Mouse (Mus musculus) adrenal gland, postnatal 36 days (tissue): ENCODE measurements around the gene Tmcc3. TPM values are rescaled to one million over a fixed set of nuclear protein-coding genes. Genes with fewer than 3 reads are reported as not detected.

Experiments used
- DNase-seq, 2 experiments: peaks; one replicate each; pipeline ENCODE4 v3.0.0; 2021; ENCODE audit warnings: mixed read lengths in 1 of 2
- total RNA-seq, 2 experiments: library from RNA; stranded (reverse); gene quantifications; 2 replicates each; pipeline ENCODE4 v1.2.3; 2021

The Tmcc3 gene
- total RNA-seq, 2 experiments from 2014 or later, result 19.9 to 31.3 TPM

- no peak for DNase-seq
These were observed 20.8 kb downstream of the Tmcc3 start for GRCm38 (mm10) chr10:94332358-94333137.

GRCm38 (mm10) chr10:94333328-94333727 is 21.6 kb downstream of the Tmcc3 start:
- no peak for DNase-seq

- DNase-seq, result no peak
These were observed 23.3 kb downstream of the Tmcc3 start for GRCm38 (mm10) chr10:94335047-94335446.

- DNase-seq, result no peak
These were observed 24.3 kb downstream of the Tmcc3 start for GRCm38 (mm10) chr10:94336071-94336470.

- no peak for DNase-seq
These were observed 29.8 kb downstream of the Tmcc3 start for GRCm38 (mm10) chr10:94341501-94341900.

GRCm38 (mm10) chr10:94342256-94342655 is 30.5 kb downstream of the Tmcc3 start:
- no peak for DNase-seq

GRCm38 (mm10) chr10:94343581-94343980 is 31.8 kb downstream of the Tmcc3 start:
- DNase-seq, result no peak

- no peak for DNase-seq
These were observed 33.1 kb downstream of the Tmcc3 start for GRCm38 (mm10) chr10:94344631-94345417.

GRCm38 (mm10) chr10:94345509-94346252 is 33.9 kb downstream of the Tmcc3 start:
- DNase-seq, result no peak

- no peak for DNase-seq
These were observed 34.8 kb downstream of the Tmcc3 start for GRCm38 (mm10) chr10:94346596-94346995.

- no peak for DNase-seq
These were observed 35.5 kb downstream of the Tmcc3 start for GRCm38 (mm10) chr10:94347296-94347695.

GRCm38 (mm10) chr10:94347959-94348358 is 36.2 kb downstream of the Tmcc3 start:
- DNase-seq, result no peak

- no peak for DNase-seq
These were observed 38.5 kb downstream of the Tmcc3 start for GRCm38 (mm10) chr10:94350207-94350606.

GRCm38 (mm10) chr10:94350896-94351661 is 39.3 kb downstream of the Tmcc3 start:
- DNase-seq, result no peak

- no peak for DNase-seq
These were observed 40.6 kb downstream of the Tmcc3 start for GRCm38 (mm10) chr10:94352172-94352876.

- no peak for DNase-seq
These were observed 41.4 kb downstream of the Tmcc3 start for GRCm38 (mm10) chr10:94352877-94353853.

GRCm38 (mm10) chr10:94354005-94354404 is 42.3 kb downstream of the Tmcc3 start:
- DNase-seq, result no peak

GRCm38 (mm10) chr10:94354427-94354826 is 42.7 kb downstream of the Tmcc3 start:
- DNase-seq, result no peak

- no peak for DNase-seq
These were observed 44.9 kb downstream of the Tmcc3 start for GRCm38 (mm10) chr10:94356504-94357169.
